Mouse (Mus musculus): ENCODE measurements around the gene Yeats4. TPM values are rescaled to one million over a fixed set of nuclear protein-coding genes. Genes with fewer than 3 reads are reported as not detected.

Yeats4 gene
- polyA plus RNA-seq, 1 experiment from 2014 or later = 126 TPM

Other genes with a start within 250 kb of the Yeats4 start
- gene Best3, start 238.2 kb downstream of the Yeats4 start, polyA plus RNA-seq (2015; fragmentation: Nextera tagmentation; extraction: Ambion mirVana) = 0.08 TPM in 1 of 2 replicates, not detected in the other
- not detected in 2 replicates for gene Lrrc10, start 179.2 kb downstream of the Yeats4 start, polyA plus RNA-seq (2015; fragmentation: Nextera tagmentation; extraction: Ambion mirVana)
- 281 and 294 TPM in 2 replicates for gene Cct2, start 160.7 kb downstream of the Yeats4 start, polyA plus RNA-seq (2015; fragmentation: Nextera tagmentation; extraction: Ambion mirVana)
- 16.0 and 19.7 TPM in 2 replicates for gene Frs2, start 76.0 kb downstream of the Yeats4 start, polyA plus RNA-seq (2015; fragmentation: Nextera tagmentation; extraction: Ambion mirVana)
- not detected in 2 replicates for gene 9530003J23Rik, start 14.2 kb upstream of the Yeats4 start, polyA plus RNA-seq (2015; fragmentation: Nextera tagmentation; extraction: Ambion mirVana)
- gene Lyz2, start 57.8 kb upstream of the Yeats4 start, polyA plus RNA-seq (2015; fragmentation: Nextera tagmentation; extraction: Ambion mirVana) = 9.5 and 10.4 TPM in 2 replicates
- gene Lyz1, start 68.4 kb upstream of the Yeats4 start, polyA plus RNA-seq (2015; fragmentation: Nextera tagmentation; extraction: Ambion mirVana) = 0.14 TPM in 1 of 2 replicates, not detected in the other
- gene Cpsf6, start 155.5 kb upstream of the Yeats4 start, polyA plus RNA-seq (2015; fragmentation: Nextera tagmentation; extraction: Ambion mirVana) = 242 and 248 TPM in 2 replicates

All from forebrain, embryonic 13.5 days (tissue).